Mouse (Mus musculus) gastrocnemius, adult 2 months (tissue): ENCODE data around the gene Mtor. TPM values are rescaled to one million over a fixed set of nuclear protein-coding genes. Genes with fewer than 3 reads are reported as not detected.
A peak's percentile ranks its signal among the peaks of the same experiment; 100 is the strongest.

Experiments
- DNase-seq: peaks from one replicate; pipeline ENCODE4 v3.0.0; 2022
- H3K27ac ChIP-seq: fragments of 200-600 bp; 2 replicates; pipeline ENCODE4 v1.8.1; 2022; ENCODE audit warnings: mild to moderate bottlenecking
- H3K4me3 ChIP-seq: fragments of 200-600 bp; 2 replicates; pipeline ENCODE4 v1.8.1; 2022; ENCODE audit warnings: mild to moderate bottlenecking, moderate library complexity
- CTCF ChIP-seq: fragments of 200-600 bp; IDR thresholded peaks from 2 replicates; pipeline ENCODE4 v1.8.1; 2022; ENCODE audit warnings: antibody characterized with exemption, mild to moderate bottlenecking, moderate library complexity
- intact Hi-C: fragments of 180-260 bp; cut with DNase I; formaldehyde crosslinking; loops from one replicate; pipeline ENCODE4 v1.15.1; 2025
- total RNA-seq, 2 experiments: library from RNA; stranded (reverse); gene quantifications; 2 replicates each; pipeline ENCODE4 v1.2.3; 2021

Gene Mtor
- total RNA-seq, 2 experiments from 2014 or later, result 36.3 to 37.1 TPM

GRCm38 (mm10) chr4:148507585-148507984 is 59.2 kb downstream of the Mtor start:
- intact Hi-C loops, result no loop called here
- Histone ChIP-seq H3K27ac (peak overlapping the region; percentile 83), H3K4me3 (no peak overlapping the region)
- no peak for TF ChIP-seq CTCF
- DNase-seq, result peak; percentile 79

GRCm38 (mm10) chr4:148508084-148508849 is 59.9 kb downstream of the Mtor start:
- peak overlapping the region; percentile 83 for H3K27ac ChIP-seq
- no peak for DNase-seq
- intact Hi-C loops, result no loop called here
- H3K4me3 ChIP-seq, result no peak overlapping the region
- TF ChIP-seq CTCF, result no peak

DNA sequence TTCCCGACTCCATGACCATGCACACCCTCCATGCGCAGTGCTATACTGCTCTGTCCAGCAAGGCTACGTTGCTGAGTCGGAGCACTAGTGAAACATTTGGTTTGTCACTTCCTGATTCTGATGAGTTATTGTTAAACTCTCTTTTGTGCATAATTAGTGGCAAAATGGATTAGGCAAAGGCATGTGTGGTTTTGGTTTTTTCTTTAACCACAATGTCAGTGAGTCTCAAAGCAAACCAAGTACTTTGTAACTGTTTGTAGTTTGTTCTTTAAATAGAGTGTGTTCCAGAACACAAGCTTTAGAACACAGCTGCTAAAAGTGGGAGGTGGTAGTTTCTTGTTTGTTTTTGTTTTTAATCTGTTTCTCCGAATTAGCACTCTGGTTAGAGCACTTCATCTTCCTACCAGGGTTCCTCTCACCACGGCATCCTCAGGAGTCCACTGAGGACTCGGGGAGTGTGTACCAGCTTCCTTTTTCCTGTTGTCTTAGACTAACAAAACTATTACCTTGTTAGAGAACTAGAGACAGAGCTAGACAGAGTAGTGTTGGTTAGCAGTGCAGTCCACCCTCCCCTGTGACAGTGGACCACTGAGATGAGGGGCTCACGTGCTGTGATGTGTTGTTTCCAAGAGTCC is 61.2 kb downstream of the Mtor start:
- H3K4me3 ChIP-seq, result no peak overlapping the region
- DNase-seq, result no peak
- intact Hi-C loops, result no loop called here
- no peak for TF ChIP-seq CTCF
- peak overlapping the region; percentile 83 for H3K27ac ChIP-seq

DNA sequence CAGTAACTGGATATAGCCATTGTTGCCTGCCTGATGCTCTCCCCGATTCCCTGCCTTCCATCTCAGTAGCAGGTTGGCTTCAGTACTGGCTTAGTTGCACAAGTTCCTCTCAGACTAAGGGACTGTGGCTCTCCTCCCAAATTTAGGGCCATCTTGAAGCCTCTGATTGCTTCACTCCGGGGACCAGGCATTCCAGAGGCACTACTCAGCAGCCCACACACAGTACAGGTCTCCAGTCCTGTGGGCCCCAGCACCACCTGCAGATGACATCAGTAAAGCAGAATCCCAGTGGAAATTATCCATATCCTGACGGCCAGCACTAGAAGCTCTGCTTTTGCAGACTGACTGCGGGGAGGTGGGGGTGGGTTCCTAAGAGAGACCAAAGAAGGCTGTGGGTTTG is 62.3 kb downstream of the Mtor start:
- H3K27ac ChIP-seq, result peak overlapping the region; percentile 83
- no peak for TF ChIP-seq CTCF
- H3K4me3 ChIP-seq, result no peak overlapping the region
- peak; percentile 75 for DNase-seq
- intact Hi-C loops, result no loop called here

DNA sequence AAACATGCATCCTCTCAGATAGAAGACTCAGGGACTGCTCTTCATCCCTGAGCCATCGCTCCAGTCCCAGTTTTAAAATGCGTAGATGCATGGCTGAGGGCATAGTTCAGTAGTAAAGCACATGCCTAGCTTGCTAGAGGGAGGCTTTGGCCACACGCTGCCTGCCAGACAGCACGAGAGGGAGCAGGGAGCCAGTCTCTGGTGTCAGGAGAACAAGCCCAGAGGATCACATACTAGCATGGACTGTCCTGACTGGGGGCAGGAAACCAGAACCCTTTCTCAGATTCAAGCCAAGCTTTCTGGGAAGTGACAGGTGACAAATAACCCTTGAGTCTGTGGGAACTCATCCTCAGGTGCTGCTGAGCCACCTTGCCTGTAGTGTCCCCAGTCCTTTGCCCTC is 62.9 kb downstream of the Mtor start:
- peak; percentile 74 for DNase-seq
- peak overlapping the region; percentile 83 for H3K27ac ChIP-seq
- H3K4me3 ChIP-seq, result no peak overlapping the region
- intact Hi-C loops, result no loop called here
- TF ChIP-seq CTCF, result no peak

- intact Hi-C loops, result no loop called here
- no peak for TF ChIP-seq CTCF
- peak; percentile 71 for DNase-seq
- Histone ChIP-seq H3K4me3 (no peak overlapping the region), H3K27ac (peak overlapping the region; percentile 83)
Measured at GRCm38 (mm10) chr4:148513021-148513559, 64.7 kb downstream of the Mtor start.

- intact Hi-C loops, result no loop called here
- peak overlapping the region; percentile 83 for H3K27ac ChIP-seq
- no peak overlapping the region for H3K4me3 ChIP-seq
- peak; percentile 64 for TF ChIP-seq CTCF
- DNase-seq, result no peak
Measured at GRCm38 (mm10) chr4:148515313-148515712, 66.9 kb downstream of the Mtor start.

GRCm38 (mm10) chr4:148517809-148518208 is 69.4 kb downstream of the Mtor start:
- intact Hi-C loops, result no loop called here
- TF ChIP-seq CTCF, result no peak
- Histone ChIP-seq H3K4me3 (no peak overlapping the region), H3K27ac (peak overlapping the region; percentile 74)
- DNase-seq, result no peak

- H3K4me3 ChIP-seq, result no peak overlapping the region
- no peak for TF ChIP-seq CTCF
- DNase-seq, result no peak
- peak overlapping the region; percentile 74 for H3K27ac ChIP-seq
- intact Hi-C loops, result no loop called here
Measured at GRCm38 (mm10) chr4:148518235-148518795, 69.9 kb downstream of the Mtor start.

GRCm38 (mm10) chr4:148523538-148523937 is 75.1 kb downstream of the Mtor start:
- intact Hi-C loops, result no loop called here
- Histone ChIP-seq H3K4me3 (no peak overlapping the region), H3K27ac (peak overlapping the region; percentile 69)
- DNase-seq, result no peak
- no peak for TF ChIP-seq CTCF

DNA sequence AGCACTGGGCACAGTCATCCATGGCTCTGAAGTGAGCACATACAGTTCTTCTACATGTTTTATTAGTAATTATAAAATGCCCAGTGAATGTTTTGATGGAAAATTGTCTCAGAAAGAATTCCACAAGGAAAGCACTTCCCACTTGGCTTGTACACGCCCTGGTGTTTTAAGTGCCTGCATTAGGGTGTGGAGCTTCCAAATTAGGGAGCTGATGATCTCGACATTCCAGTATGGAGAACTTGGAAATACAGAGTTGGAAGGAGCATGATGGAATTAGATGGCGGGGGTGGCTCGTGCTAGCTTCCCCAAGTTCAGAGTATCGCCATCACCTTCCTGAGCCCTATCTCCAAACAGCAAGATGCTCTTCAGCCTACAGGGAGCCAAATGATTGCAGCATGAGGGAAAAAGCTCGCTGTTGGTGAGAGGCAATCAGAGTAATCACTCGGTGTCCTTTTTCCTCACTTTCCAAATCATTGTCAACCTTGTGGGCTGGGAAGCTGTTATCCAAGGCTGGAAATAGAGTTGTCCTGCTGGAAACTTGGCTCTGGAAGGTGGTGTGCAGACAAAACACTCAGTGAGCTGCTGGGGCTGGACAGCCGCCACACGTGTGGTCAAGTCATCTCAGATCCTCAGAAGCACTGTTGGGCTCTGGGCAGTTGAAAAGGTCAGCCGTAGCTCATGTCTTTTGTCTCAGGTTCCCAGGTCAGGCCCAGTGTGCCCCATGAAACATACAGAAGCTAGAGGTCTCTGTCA is 78.9 kb downstream of the Mtor start:
- no peak for TF ChIP-seq CTCF
- Histone ChIP-seq H3K4me3 (no peak overlapping the region), H3K27ac (peak overlapping the region; percentile 80)
- intact Hi-C loops, result no loop called here
- peak; percentile 67 for DNase-seq

GRCm38 (mm10) chr4:148530351-148530750 is 81.9 kb downstream of the Mtor start:
- Histone ChIP-seq H3K27ac (peak overlapping the region; percentile 73), H3K4me3 (no peak overlapping the region)
- DNase-seq, result no peak
- TF ChIP-seq CTCF, result no peak
- intact Hi-C loops, result no loop called here
